Mouse (Mus musculus) central nervous system, embryonic 14 days (tissue): ENCODE data around the gene Smco4. TPM values are rescaled to one million over a fixed set of nuclear protein-coding genes. Genes with fewer than 3 reads are reported as not detected.

Source experiments
- polyA plus RNA-seq: library from polyadenylated mRNA; depleted of rRNA; stranded (reverse); fragments of >200 nt; gene quantifications from 2 replicates; pipeline ENCODE4 v1.2.3, GENCODE M21; 2012; rRNA removed

Smco4 gene
- 9.4 and 11.5 TPM in 2 replicates for polyA plus RNA-seq

DNA sequence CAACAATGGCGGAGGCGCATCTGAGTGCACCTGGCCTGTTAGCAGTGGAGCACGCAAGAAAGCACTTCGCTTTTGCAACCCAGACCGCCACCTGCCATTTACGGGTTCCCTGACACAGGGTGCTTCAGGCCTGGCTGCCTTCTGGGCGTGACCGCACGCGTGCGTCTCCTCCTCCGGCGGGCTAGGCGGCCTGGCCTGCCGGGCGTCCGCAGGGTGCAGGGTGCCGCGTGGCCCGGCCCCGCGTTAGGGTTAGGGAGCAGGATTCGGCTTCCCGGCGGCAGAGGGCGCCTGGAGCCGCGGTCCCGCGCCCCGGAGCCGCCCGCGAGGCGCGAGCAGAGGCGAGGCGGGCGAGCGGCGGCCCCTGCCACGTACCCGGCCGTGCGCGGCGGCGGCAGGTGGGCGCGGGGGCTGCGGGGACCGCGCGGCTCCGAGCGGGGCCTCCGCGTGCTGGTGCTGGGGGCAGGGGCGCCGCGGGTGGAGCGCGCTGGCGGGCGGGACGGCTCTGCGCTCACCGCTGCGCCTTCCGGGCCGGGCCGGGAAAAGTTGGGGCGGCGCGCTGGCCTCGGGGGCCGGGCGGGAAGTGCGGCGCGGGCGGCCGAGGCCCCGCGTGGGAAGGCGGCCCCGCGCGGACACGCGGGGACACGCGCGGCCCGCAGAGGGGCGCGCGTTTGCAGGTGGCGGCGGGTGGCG is at the start of gene Smco4:
Gene Smco4 (plus strand): TSS at position 198 of the 690 bp plus-strand sequence.

Other genes with a start within 250 kb of the Smco4 start
- gene Med17, start 213.5 kb upstream of the Smco4 start, polyA plus RNA-seq, result 46.1 and 53.3 TPM in 2 replicates
- gene Taf1d, start 187.2 kb upstream of the Smco4 start, polyA plus RNA-seq, result 102 and 108 TPM in 2 replicates
- gene 4931406C07Rik, start 187.0 kb upstream of the Smco4 start, polyA plus RNA-seq, result 21.5 and 24.3 TPM in 2 replicates
- gene Cep295, start 135.6 kb upstream of the Smco4 start, polyA plus RNA-seq, result 29.5 and 34.7 TPM in 2 replicates
- 1.3 TPM in 2 replicates for gene Deup1, start 134.5 kb downstream of the Smco4 start, polyA plus RNA-seq
- gene Slc36a4, start 216.3 kb downstream of the Smco4 start, polyA plus RNA-seq, result 22.9 and 24.6 TPM in 2 replicates